Mouse (Mus musculus) ES-Bruce4 (cell line): ENCODE data around the gene Kifc3. TPM values are rescaled to one million over a fixed set of nuclear protein-coding genes. Genes with fewer than 3 reads are reported as not detected.

Experiments used
- H3K27ac ChIP-seq: 2 replicates; pipeline ENCODE4 v1.5.1; 2012; ENCODE audit warnings: low read length, inconsistent platforms; ENCODE audit not compliant: insufficient read depth
- H3K27me3 ChIP-seq: 2 replicates; pipeline ENCODE4 v1.6.1; 2012; ENCODE audit warnings: mild to moderate bottlenecking, low read length, inconsistent platforms; ENCODE audit not compliant: control insufficient read depth, poor library complexity, insufficient read depth, severe bottlenecking
- H3K36me3 ChIP-seq: 2 replicates; pipeline ENCODE4 v1.6.1; 2012; ENCODE audit warnings: inconsistent platforms, mild to moderate bottlenecking, low read length, moderate library complexity; ENCODE audit not compliant: control insufficient read depth, poor library complexity, insufficient read depth, severe bottlenecking
- H3K4me1 ChIP-seq: one replicate; pipeline ENCODE4 v1.8.1; 2011; ENCODE audit warnings: low read length; ENCODE audit not compliant: control insufficient read depth, insufficient read depth
- H3K4me3 ChIP-seq: 2 replicates; pipeline ENCODE4 v1.5.1; 2011; ENCODE audit warnings: low read depth, mild to moderate bottlenecking, low read length
- H3K9ac ChIP-seq: 2 replicates; pipeline ENCODE4 v1.6.1; 2012; ENCODE audit warnings: low read depth, mild to moderate bottlenecking, inconsistent platforms; ENCODE audit not compliant: poor library complexity, severe bottlenecking
- H3K9me3 ChIP-seq: replicated peaks from 2 replicates; pipeline ENCODE4 v1.6.1; 2012; ENCODE audit warnings: mild to moderate bottlenecking, low read length, inconsistent platforms; ENCODE audit not compliant: control insufficient read depth, poor library complexity, insufficient read depth, severe bottlenecking
- CTCF ChIP-seq: IDR thresholded peaks from one replicate; pipeline ENCODE4 v1.8.1; 2011; ENCODE audit warnings: low read depth, low read length
- EP300 ChIP-seq: IDR thresholded peaks from 2 replicates; pipeline ENCODE4 v1.6.1; 2011; ENCODE audit warnings: low read depth, low read length; ENCODE audit not compliant: insufficient read depth
- POLR2A ChIP-seq: IDR thresholded peaks from one replicate; pipeline ENCODE4 v1.8.1; 2011; ENCODE audit warnings: low read length; ENCODE audit not compliant: insufficient read depth
- polyA plus RNA-seq: library from polyadenylated mRNA; stranded (reverse); fragments of >200 nt; gene quantifications from 2 replicates; pipeline ENCODE4 v1.2.4, GENCODE M21; 2011; ENCODE audit warnings: low read depth; ENCODE audit not compliant: missing spikeins, insufficient read depth, insufficient read length

The Kifc3 gene
- polyA plus RNA-seq, result 19.0 and 22.2 TPM in 2 replicates

DNA sequence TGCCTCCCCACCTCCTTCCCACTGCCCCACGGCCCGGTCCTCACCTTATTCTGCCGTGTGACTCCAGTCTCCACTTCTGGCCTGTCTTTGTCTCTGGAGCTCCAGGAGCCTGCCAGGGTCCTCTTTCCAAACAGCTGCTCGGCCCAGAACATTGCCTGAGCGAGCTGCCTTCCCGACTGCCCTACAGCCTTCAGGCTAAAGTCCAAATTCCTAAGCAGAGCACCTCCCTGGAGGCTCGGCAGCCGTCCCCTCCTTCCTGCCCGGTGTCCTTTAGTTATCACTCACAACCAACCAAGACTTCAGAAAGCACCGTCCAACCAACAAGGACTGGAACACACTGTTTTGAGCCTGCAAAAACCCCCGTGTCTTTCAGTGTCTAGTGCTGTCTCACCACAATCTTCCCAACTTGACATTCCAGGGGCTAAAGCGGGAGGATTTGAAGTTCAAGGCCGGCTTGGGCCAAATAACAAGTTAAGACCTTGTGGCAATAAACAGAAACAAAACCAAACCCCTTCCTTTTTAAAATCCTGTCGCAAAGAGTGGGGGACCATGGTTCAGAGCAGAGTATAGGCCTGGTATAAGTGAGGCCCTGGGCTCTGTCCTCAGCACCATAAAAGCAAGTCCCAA lies at the start of gene Kifc3:
Kifc3 (minus strand) TSS at position 164 of the 627 bp plus-strand sequence.
- Histone ChIP-seq H3K4me1 (no peaks in the 10 kb centered on the region), H3K36me3 (no peaks in the 10 kb centered on the region), H3K9me3 (no peaks in the 10 kb centered on the region), H3K27ac (no peak within 1 kb of the TSS; the same call in 1 of the 2 replicates), H3K9ac (peak within 1 kb of the TSS; percentile 37), H3K4me3 (no peak within 1 kb of the TSS), H3K27me3 (no peaks in the 10 kb centered on the region)
- TF ChIP-seq CTCF (no peak), POLR2A (no peak), EP300 (no peak)

DNA sequence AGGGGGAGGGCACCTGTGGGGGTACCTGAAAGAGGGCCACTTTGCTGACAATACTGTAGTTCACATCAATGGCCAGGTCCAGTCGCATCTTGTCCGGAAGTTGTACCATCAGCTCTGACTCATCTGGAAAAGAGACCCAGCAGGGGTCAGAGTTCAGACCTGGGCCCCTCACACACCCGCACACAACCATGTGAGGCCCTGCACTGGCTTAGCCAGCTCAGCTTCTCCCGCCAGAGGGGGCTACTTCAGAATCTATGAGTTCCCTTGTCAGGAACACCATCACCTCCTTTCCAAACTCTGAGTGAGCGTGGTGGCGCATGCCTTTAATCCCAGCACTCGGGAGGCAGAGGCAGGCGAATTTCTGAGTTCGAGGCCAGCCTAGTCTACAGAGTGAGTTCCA lies 49.4 kb upstream of the Kifc3 start:
- Histone ChIP-seq H3K27me3 (no peaks in the 10 kb centered on the region), H3K27ac (no peak overlapping the region), H3K9ac (no peak overlapping the region), H3K4me1 (no peaks in the 10 kb centered on the region), H3K36me3 (no peaks in the 10 kb centered on the region), H3K9me3 (no peaks in the 10 kb centered on the region), H3K4me3 (no peak overlapping the region)
- TF ChIP-seq EP300 (no peak), CTCF (peak; percentile 35)

DNA sequence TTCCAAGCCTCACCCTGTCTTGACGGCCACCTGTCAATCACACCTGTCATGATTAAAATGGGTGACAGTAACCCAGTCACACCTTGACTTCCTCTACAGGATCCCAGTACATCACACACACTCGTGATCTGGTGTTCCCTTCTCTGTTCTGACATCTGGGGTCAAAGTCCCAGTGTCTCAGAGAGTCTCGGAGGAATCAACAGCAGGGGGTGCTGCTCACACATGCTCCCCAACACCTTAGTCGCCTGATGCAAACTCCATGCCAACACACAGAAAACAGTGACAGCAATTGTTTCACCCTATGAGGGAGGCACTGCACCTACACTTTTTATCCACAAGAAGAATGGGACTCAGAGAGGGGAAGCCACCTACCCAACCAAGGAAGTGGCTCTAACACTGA lies 47.2 kb upstream of the Kifc3 start:
- TF ChIP-seq CTCF, result peak; percentile 57
- TF ChIP-seq EP300, result no peak

DNA sequence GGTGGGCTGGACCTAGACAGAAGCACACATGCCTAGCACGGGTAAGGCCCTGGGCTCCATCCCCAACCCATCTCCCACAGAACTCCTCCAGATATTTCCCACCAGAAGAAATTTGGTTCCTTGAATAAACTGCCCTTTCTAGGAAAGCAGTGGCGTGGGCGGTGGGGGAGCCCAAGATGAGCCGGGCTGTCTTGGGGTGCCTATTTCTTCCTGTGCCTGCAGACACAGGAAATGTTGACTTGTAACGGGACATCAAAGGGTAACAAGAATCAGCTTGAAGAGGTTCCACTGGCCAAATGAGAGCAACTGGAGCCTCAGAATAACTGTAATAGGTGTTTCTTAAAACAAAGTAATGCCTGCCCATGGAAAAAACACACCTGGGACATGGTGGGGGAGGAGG lies 44.7 kb upstream of the Kifc3 start:
- H3K36me3 ChIP-seq, result no peaks in the 10 kb centered on the region

More for the DNA sequence above, 47.2 kb upstream of the Kifc3 start:
- Histone ChIP-seq H3K36me3 (no peaks in the 10 kb centered on the region), H3K27ac (no peak overlapping the region), H3K9ac (no peak overlapping the region), H3K4me1 (no peaks in the 10 kb centered on the region), H3K27me3 (no peaks in the 10 kb centered on the region), H3K9me3 (no peaks in the 10 kb centered on the region; the same call in 1 of the 2 replicates), H3K4me3 (no peak overlapping the region)

DNA sequence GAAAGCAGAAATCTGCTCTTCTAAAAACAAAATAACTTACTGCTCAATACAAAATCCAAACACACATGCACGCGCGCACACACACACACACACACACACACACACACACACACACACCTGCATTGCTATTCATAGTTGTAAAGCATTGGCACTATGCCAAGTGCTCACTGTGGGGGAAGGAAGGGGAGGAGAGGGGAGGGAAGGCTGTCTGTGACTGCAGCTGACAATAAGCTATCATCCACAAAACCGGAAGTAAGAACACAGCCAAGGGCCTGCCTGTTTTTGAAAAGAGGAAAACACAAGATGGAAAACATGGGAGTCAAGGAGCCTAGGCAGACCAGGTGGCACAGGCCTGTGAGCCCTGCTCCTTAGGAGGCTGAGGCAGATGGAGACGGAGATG lies 42.6 kb upstream of the Kifc3 start:
- Histone ChIP-seq H3K9ac (no peak overlapping the region), H3K9me3 (no peaks in the 10 kb centered on the region; the same call in 1 of the 2 replicates), H3K4me1 (no peaks in the 10 kb centered on the region), H3K4me3 (no peak overlapping the region), H3K27ac (no peak overlapping the region), H3K36me3 (no peaks in the 10 kb centered on the region), H3K27me3 (no peaks in the 10 kb centered on the region)
- no peak for TF ChIP-seq POLR2A
- TF ChIP-seq EP300, result no peak
- TF ChIP-seq CTCF, result no peak

More for the DNA sequence above, 44.7 kb upstream of the Kifc3 start:
- Histone ChIP-seq H3K4me3 (no peak overlapping the region), H3K9ac (no peak overlapping the region), H3K4me1 (no peaks in the 10 kb centered on the region), H3K27ac (no peak overlapping the region), H3K9me3 (no peaks in the 10 kb centered on the region; the same call in 1 of the 2 replicates), H3K27me3 (no peaks in the 10 kb centered on the region)
- no peak for TF ChIP-seq CTCF
- no peak for TF ChIP-seq POLR2A
- TF ChIP-seq EP300, result no peak

DNA sequence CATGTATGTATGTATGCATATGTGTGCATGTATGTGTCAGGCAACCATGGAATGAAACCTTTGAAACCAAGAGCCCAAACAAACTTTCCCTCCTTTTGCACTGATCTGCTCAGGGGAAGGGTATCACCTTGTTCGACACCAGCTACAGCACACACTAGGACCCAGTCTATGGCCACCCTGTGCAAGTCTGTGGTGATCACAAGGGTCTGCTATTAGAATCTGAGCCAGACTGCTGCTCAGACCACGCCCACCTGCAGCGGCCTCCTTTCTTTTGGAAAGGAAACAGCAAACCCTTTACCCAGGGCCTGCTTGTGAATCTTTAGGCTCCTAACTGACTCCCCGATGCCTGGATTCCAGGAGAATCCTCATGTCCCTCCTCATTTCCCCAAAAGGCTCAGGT lies 41.2 kb upstream of the Kifc3 start:
- no peak for TF ChIP-seq CTCF
- no peak for TF ChIP-seq POLR2A
- no peak for TF ChIP-seq EP300
- Histone ChIP-seq H3K9me3 (no peaks in the 10 kb centered on the region; the same call in 1 of the 2 replicates), H3K4me3 (no peak overlapping the region), H3K36me3 (no peaks in the 10 kb centered on the region), H3K9ac (no peak overlapping the region), H3K27me3 (no peaks in the 10 kb centered on the region), H3K4me1 (no peaks in the 10 kb centered on the region), H3K27ac (no peak overlapping the region)
